Mouse (Mus musculus): ENCODE measurements at regions not wholly inside any gene's neighbourhood (a gene's known extent, or its start where the extent isn't known, plus 50 kb on each side); places are given as distances from the start of the nearest gene placed in this dataset.

DNA sequence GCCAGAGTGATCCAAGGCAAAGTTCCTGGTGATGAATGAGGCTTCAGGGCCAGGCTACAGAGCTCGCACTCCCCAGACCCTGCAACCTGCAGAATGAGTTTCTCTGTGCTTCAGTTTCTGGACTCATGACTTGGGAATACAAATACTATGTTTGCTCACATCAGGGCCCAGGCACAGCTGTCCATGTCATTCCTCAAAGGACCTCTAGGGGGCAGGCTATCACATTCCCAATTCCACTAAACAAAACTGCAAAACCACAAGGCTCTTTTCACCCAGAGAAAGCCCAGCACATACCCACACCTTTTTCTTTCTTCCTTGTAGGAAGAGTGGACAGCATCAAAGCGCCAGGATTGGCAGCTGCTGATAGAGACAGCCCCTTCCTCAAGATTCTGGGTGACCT lies 153.7 kb upstream of the Kazn start:
- no peak overlapping the region for H3K27ac ChIP-seq
- peak; percentile 65 for TF ChIP-seq CTCF (IDR thresholded peaks at IDR 0.05; ENCODE audit: low read depth)
- TF ChIP-seq EP300 (IDR thresholded peaks at IDR 0.05; ENCODE audit: low read depth) = no peak
- H3K4me3 ChIP-seq (ENCODE audit: insufficient read depth in 1 of 2, low read depth in 2 of 2, low read length in 2 of 2) = no peak overlapping the region
- 31% methylated on average over 2 of the region's 2 CpGs for WGBS (ENCODE audit: insufficient replicate concordance)
- H3K9ac ChIP-seq (replicated peaks) = no peak overlapping the region
- ATAC-seq (ENCODE audit: insufficient read depth) = no peak
- H3K4me2 ChIP-seq (ENCODE audit: low read depth) = no peak overlapping the region
- no peaks in the 10 kb centered on the region for H3K9me3 ChIP-seq (ENCODE audit: control insufficient read depth, low read length)
- no peaks in the 10 kb centered on the region for H3K27me3 ChIP-seq (ENCODE audit: control insufficient read depth, insufficient read depth, low read length)
- DNase-seq (ENCODE audit: low read depth in 3 of 3, low spot score in 3 of 3) = no peak
- H3K36me3 ChIP-seq (replicated peaks; ENCODE audit: control insufficient read depth, insufficient read depth, low read depth) = no peaks in the 10 kb centered on the region
- H3K4me1 ChIP-seq (replicated peaks; ENCODE audit: control insufficient read depth in 2 of 2, insufficient read depth in 2 of 2, low read length in 1 of 2) = no peaks in the 10 kb centered on the region

DNA sequence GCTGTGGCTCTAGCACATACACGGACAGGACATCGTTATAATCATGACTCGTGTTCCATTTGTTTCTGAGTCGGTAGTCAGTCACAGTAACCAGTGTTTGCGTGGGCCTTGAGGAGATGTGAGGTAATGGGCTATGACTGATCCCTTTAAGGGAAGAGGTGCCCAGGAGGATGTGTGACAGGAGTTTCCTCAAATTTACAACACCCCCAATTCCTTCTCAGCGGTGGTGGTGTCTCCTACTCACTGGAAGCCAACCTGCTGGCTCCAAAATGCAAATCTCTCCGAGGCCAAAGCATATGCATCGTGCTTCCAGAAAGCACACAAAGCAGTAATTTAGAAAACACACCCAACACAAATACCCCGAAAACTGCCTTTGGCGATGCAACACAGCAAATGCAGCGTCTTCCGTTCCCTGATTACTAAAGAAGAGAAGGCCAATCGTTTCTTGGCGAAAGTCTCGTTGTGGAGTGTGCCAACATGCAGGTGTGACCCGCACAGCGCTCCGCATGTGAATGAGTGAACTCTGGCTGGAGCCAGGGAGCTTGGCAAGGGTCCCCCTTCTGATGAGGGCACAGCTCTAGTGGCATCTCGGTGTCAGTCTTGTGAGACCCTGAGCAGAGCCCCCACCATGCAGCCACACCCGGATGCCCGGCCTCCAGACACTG lies 151.5 kb upstream of the Kazn start:
- no peaks in the 10 kb centered on the region for H3K4me1 ChIP-seq (replicated peaks; ENCODE audit: control insufficient read depth in 2 of 2, insufficient read depth in 2 of 2, low read length in 1 of 2)
- no peaks in the 10 kb centered on the region for H3K36me3 ChIP-seq (replicated peaks; ENCODE audit: control insufficient read depth, insufficient read depth, low read depth)
- ATAC-seq (ENCODE audit: insufficient read depth) (no peak), DNase-seq (ENCODE audit: low read depth in 3 of 3, low spot score in 3 of 3) (no peak)
- 65% methylated on average over 21 of the region's 21 CpGs for WGBS (ENCODE audit: insufficient replicate concordance)
- TF ChIP-seq EP300 (IDR thresholded peaks at IDR 0.05; ENCODE audit: low read depth) = no peak
- TF ChIP-seq CTCF (IDR thresholded peaks at IDR 0.05; ENCODE audit: low read depth) = no peak
- no peak overlapping the region for H3K4me2 ChIP-seq (ENCODE audit: low read depth)
- H3K4me3 ChIP-seq (ENCODE audit: insufficient read depth in 1 of 2, low read depth in 2 of 2, low read length in 2 of 2) = no peak overlapping the region
- no peak overlapping the region for H3K9ac ChIP-seq (replicated peaks)
- H3K27me3 ChIP-seq (ENCODE audit: control insufficient read depth, insufficient read depth, low read length) = no peaks in the 10 kb centered on the region
- H3K27ac ChIP-seq = no peak overlapping the region
- H3K9me3 ChIP-seq (ENCODE audit: control insufficient read depth, low read length) = no peaks in the 10 kb centered on the region

DNA sequence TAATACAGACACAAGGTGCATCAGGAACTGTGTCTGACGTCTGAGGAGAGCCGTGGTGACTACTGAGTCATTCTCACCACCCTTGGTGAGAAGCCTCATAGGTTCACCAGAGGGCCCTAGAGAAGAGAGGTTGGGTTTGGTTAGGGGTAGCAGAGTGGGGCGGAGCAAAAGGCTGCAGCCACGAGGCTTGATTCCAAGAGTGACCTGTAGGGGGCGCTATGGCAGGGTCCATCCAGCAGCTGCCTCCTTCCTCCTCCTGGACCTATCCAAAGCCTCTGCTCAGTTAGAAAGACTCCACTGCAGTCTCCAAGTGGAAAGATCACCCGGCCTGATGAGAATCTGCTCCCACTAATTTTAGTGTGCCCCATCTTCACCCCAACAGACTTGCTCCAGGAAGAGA lies 149.3 kb upstream of the Kazn start:
- ATAC-seq (ENCODE audit: insufficient read depth) (no peak), DNase-seq (ENCODE audit: low read depth in 3 of 3, low spot score in 3 of 3) (no peak)
- no peak overlapping the region for H3K9ac ChIP-seq (replicated peaks)
- H3K36me3 ChIP-seq (replicated peaks; ENCODE audit: control insufficient read depth, insufficient read depth, low read depth) = no peaks in the 10 kb centered on the region
- TF ChIP-seq CTCF (IDR thresholded peaks at IDR 0.05; ENCODE audit: low read depth) (peak; percentile 57), EP300 (IDR thresholded peaks at IDR 0.05; ENCODE audit: low read depth) (no peak)
- no peak overlapping the region for H3K27ac ChIP-seq
- H3K27me3 ChIP-seq (ENCODE audit: control insufficient read depth, insufficient read depth, low read length) = no peaks in the 10 kb centered on the region
- no peaks in the 10 kb centered on the region for H3K9me3 ChIP-seq (ENCODE audit: control insufficient read depth, low read length)
- no peak overlapping the region for H3K4me3 ChIP-seq (ENCODE audit: insufficient read depth in 1 of 2, low read depth in 2 of 2, low read length in 2 of 2)
- 54% methylated on average over 6 of the region's 6 CpGs for WGBS (ENCODE audit: insufficient replicate concordance)
- H3K4me1 ChIP-seq (replicated peaks; ENCODE audit: control insufficient read depth in 2 of 2, insufficient read depth in 2 of 2, low read length in 1 of 2) = no peaks in the 10 kb centered on the region
- no peak overlapping the region for H3K4me2 ChIP-seq (ENCODE audit: low read depth)

DNA sequence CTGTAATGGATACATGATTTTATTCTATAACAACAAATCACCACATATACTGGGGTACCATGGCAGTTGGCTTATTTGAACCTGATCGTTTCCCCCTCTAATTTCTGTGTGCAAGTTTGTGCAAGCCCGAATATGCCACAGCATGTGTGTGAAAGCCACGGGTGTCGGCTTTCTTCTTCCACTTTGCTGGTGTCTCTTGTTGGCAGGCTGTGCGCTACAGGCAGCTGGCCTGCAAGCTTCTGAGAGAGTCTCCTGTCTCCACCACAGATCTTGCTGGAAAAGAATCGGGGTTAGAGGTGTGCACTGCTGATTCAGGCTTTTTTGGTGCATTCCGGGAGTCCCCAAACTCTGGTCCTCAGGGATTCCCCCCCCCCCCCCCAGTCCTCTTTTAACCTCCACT lies 142.0 kb upstream of the Kazn start:
- Histone ChIP-seq H3K27me3 (ENCODE audit: control insufficient read depth, insufficient read depth, low read length) (no peaks in the 10 kb centered on the region), H3K4me3 (ENCODE audit: insufficient read depth in 1 of 2, low read depth in 2 of 2, low read length in 2 of 2) (no peak overlapping the region), H3K4me1 (replicated peaks; ENCODE audit: control insufficient read depth in 2 of 2, insufficient read depth in 2 of 2, low read length in 1 of 2) (no peaks in the 10 kb centered on the region), H3K36me3 (replicated peaks; ENCODE audit: control insufficient read depth, insufficient read depth, low read depth) (no peaks in the 10 kb centered on the region), H3K9me3 (ENCODE audit: control insufficient read depth, low read length) (no peaks in the 10 kb centered on the region), H3K9ac (replicated peaks) (no peak overlapping the region), H3K4me2 (ENCODE audit: low read depth) (no peak overlapping the region), H3K27ac (no peak overlapping the region)
- no peak for TF ChIP-seq CTCF (IDR thresholded peaks at IDR 0.05; ENCODE audit: low read depth)
- TF ChIP-seq EP300 (IDR thresholded peaks at IDR 0.05; ENCODE audit: low read depth) = no peak
- no peak for ATAC-seq (ENCODE audit: insufficient read depth)
- WGBS (ENCODE audit: insufficient replicate concordance) = 60% methylated on average over 7 of the region's 7 CpGs
- DNase-seq (ENCODE audit: low read depth in 3 of 3, low spot score in 3 of 3) = no peak

DNA sequence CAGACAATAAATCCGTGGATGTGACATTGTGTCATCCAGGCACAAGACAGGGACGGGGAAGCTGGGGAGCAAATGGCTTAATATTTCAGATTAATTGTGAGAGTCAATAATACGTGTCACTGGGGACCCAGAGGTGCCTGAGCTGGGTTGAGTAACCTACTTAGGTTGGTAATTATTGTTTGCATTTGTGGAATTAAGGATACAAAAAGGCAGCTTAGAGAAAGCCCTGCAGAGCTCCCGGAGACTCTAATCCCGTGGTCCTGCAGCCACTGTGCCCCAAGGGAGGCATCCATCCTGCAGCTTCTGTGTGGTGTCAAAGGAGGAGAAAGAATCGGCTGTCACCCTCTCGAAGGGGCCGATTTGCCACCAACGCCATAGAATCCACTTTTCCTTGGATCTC lies 139.3 kb upstream of the Kazn start:
- Histone ChIP-seq H3K27ac (no peak overlapping the region), H3K27me3 (ENCODE audit: control insufficient read depth, insufficient read depth, low read length) (no peaks in the 10 kb centered on the region), H3K9ac (replicated peaks) (no peak overlapping the region), H3K4me2 (ENCODE audit: low read depth) (no peak overlapping the region), H3K4me1 (replicated peaks; ENCODE audit: control insufficient read depth in 2 of 2, insufficient read depth in 2 of 2, low read length in 1 of 2) (no peaks in the 10 kb centered on the region), H3K9me3 (ENCODE audit: control insufficient read depth, low read length) (no peaks in the 10 kb centered on the region), H3K4me3 (ENCODE audit: insufficient read depth in 1 of 2, low read depth in 2 of 2, low read length in 2 of 2) (no peak overlapping the region), H3K36me3 (replicated peaks; ENCODE audit: control insufficient read depth, insufficient read depth, low read depth) (no peaks in the 10 kb centered on the region)
- DNase-seq (ENCODE audit: low read depth in 3 of 3, low spot score in 3 of 3) (no peak), ATAC-seq (ENCODE audit: insufficient read depth) (no peak)
- no peak for TF ChIP-seq EP300 (IDR thresholded peaks at IDR 0.05; ENCODE audit: low read depth)
- TF ChIP-seq CTCF (IDR thresholded peaks at IDR 0.05; ENCODE audit: low read depth) = no peak
- WGBS (ENCODE audit: insufficient replicate concordance) = 44% methylated on average over 9 of the region's 9 CpGs

Data from liver, embryonic 14.5 days (tissue).